Mouse (Mus musculus): ENCODE data around the gene Crim1.
"Not testable (repeated sequence)": the region's sequence is repeated elsewhere in the genome, so short reads cannot be mapped to it uniquely, and the experiment has no call there.

The Crim1 gene

GRCm38 (mm10) chr17:78248943-78249342 lies 48.9 kb downstream of the Crim1 start:
- no peak for DNase-seq (ENCODE audit: extremely low read depth, low read depth, low spot score)

DNA sequence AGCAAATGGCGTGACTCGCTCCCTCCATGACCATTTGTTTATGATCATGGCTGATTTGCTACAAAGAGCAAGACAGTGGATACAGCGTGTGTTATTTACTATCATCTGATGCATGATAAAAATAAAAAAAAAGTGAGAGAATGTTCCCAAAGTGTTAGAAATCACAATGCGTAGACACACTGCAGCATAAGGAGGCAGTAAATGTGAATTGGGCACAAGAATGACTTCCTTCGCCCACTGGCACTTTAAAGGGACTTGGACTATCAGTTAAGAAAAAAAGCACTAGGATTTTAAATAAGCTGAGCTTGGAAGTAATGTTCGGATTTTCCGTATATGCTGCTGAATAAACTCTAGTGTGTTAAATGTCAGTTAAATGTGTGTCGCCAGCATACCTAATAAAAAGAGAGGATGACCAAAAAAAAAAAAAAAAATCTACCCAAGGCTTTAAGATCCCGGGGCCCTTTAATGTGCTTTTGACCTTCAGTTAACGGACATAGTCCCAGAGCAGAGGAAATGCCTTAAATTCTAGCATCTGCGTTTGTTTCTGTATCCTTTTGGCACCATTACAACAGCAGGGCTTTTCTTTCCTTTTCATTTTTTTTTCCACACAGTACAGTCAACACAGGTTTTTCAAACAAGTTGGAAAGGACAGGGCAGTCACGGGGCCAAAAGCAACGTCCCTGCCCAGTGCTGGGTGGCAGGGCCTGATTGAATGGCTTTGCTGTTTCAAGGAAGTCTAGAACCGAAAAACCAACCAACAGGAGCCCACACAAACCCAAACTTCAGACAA lies 50.3 kb downstream of the Crim1 start:
- DNase-seq (ENCODE audit: extremely low read depth, low read depth, low spot score), result no peak

GRCm38 (mm10) chr17:78253587-78253986 lies 53.5 kb downstream of the Crim1 start:
- DNase-seq (ENCODE audit: extremely low read depth, low read depth, low spot score), result not testable (repeated sequence)

DNA sequence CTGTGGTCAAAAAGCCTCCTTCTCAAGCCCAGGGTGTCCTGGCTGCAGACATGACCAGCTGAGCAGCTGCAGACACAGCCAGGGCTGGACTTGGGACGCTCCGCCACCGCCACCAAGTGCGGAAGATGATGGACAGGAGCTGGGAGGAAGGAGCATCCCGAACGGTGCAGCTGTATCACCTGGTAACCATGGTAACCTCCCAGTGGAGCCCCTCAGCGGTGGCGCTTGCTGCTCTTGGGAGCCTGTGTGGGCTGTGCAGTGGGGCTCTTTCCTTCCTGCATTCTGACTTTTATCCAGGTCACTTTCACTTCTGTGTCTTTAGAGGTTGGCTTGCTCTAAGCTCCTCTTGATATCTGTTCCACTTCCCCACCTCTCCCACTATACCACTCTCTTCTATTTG lies 54.2 kb downstream of the Crim1 start:
- no peak for DNase-seq (ENCODE audit: extremely low read depth, low read depth, low spot score)

DNA sequence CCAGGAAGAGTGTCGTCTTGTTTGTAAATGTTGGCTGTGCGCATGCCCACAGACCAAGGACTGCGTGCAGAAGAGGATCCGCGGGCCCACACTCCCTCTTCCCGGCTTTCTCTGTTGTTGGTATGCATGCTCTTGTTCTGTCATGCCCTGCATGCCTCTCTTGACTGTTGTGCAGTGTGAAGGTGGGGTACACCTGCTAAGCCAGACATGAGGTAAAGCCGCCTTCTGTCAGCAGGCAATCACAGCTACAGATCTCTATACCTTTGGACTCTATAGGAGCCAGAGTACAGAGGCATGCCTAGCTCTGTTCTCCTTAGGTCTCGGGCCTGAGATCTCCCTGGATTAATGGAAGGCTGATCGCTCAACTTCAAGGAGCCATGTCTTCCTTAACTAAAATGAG lies 55.7 kb downstream of the Crim1 start:
- no peak for DNase-seq (ENCODE audit: extremely low read depth, low read depth, low spot score)

DNA sequence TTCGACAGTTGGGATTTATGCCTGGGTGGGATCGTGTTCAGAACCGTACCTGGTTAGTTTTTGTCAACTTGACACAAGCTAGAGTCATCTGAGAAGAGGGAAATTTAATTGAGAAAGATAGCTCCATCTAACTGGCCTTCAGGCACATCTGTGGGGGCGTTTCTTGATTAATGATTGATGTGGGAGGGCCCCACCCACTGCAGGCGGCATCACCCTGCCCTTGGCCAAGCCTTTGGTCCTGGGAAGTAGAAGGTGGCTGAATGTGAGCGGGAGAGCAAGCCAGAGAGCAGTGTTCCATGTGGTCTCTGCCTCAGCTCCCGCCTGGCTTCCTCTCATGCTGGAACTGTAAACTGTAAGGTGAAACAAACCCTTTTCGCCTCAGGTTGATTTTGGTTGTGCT lies 56.5 kb downstream of the Crim1 start:
- no peak for DNase-seq (ENCODE audit: extremely low read depth, low read depth, low spot score)

GRCm38 (mm10) chr17:78261684-78262083 lies 61.6 kb downstream of the Crim1 start:
- DNase-seq (ENCODE audit: extremely low read depth, low read depth, low spot score), result no peak

DNA sequence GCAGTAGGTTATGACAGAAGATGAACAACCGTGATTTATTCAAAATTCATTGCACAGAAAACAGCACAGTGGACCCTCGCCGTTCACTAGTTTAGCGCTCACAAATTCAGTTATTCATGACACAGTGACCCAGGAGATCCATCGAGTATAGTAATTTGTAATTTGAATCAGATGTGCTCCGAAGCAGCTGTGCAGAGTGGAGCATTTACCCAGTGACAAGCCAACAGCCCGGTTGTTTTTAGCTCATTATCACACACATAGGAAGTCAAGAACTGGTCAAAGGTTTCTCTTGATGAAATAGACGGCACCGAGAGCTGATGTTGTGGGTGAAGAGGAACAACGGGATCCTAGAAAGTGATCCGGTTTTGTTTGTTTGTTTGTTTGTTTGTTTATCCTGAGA lies 64.1 kb downstream of the Crim1 start:
- no peak for DNase-seq (ENCODE audit: extremely low read depth, low read depth, low spot score)

GRCm38 (mm10) chr17:78265135-78265534 lies 65.1 kb downstream of the Crim1 start:
- no peak for DNase-seq (ENCODE audit: extremely low read depth, low read depth, low spot score)

DNA sequence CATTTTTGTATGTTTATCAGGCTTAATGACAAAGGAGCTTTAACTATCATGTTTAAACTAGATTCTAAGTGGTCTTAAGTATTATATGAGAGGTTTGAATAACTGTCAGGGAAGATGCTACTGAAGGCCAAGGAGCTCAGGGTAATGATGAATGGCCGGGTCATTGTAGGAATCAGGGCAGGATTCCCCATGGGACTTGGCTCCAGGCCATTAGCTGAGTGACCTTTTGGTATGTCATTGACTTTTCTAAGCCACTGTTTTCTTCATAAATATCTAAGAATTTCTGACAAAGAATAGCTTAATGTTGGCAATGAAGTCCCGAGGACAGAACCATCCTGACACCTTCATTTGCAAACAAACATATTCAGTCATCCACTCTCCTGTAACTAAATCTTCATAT lies 66.2 kb downstream of the Crim1 start:
- DNase-seq (ENCODE audit: extremely low read depth, low read depth, low spot score), result no peak

GRCm38 (mm10) chr17:78268591-78268990 lies 68.5 kb downstream of the Crim1 start:
- DNase-seq (ENCODE audit: extremely low read depth, low read depth, low spot score), result no peak

- no peak for DNase-seq (ENCODE audit: extremely low read depth, low read depth, low spot score)
These were observed 69.3 kb downstream of the Crim1 start for GRCm38 (mm10) chr17:78269311-78269710.

DNA sequence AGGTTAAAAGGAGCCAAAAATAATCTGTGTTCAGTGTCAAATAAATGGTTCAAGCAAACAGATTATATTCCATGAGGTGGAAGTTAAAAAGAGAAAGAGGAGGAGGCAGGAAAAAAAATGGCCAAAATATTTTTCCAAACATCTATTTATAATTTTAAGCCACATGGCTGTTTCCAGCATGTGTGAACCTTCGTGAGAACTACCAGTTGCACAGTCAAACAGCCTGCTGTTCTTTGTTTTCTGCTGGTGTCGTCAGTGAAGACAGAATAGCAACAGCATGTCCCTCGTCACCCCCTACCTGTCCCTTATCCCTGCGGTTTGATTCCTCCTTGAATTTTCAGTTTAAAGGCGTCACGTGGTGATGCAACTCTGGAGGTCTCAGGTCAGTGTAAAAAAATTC lies 70.0 kb downstream of the Crim1 start:
- DNase-seq (ENCODE audit: extremely low read depth, low read depth, low spot score), result no peak

- no peak for DNase-seq (ENCODE audit: extremely low read depth, low read depth, low spot score)
These were observed 71.7 kb downstream of the Crim1 start for GRCm38 (mm10) chr17:78271731-78272130.

GRCm38 (mm10) chr17:78272142-78272541 lies 72.1 kb downstream of the Crim1 start:
- DNase-seq (ENCODE audit: extremely low read depth, low read depth, low spot score), result no peak

DNA sequence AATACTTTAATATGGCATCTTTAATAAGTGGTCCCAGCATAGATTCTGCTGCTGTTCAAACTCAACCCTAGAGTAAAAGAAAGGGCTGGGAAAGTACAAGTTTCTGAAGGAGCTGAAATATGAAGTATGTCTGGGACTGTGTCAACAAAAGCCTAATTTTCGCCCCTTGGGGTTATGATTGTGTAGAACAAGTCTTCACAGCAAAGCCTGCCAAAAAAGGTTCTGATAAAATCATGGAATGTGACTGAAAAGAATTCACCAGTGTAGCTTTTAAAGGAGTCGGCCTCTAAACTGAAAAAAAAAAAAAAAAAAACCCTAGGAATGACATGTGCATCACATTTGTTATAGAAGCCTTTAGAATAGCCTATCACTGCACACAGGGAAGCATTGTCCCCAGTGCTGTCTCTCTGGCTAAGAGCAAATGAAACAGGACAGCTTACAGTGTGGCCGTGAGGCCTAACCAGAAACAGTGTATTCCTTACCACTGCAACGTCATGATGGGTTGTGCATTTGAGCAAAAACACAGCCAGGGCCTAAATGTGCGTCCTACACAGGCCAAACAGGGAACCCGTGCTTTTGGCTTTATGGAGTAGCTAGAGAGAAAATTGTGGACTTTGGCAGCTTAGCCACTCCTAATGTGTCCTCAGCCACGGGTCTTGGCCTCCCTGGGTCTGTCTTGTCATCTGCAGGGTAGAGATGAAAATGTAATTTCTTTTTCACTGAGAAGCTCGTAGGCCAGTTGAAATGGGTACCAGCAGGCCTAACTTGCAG lies 72.8 kb downstream of the Crim1 start:
- DNase-seq (ENCODE audit: extremely low read depth, low read depth, low spot score), result no peak

- no peak for DNase-seq (ENCODE audit: extremely low read depth, low read depth, low spot score)
These were observed 73.8 kb downstream of the Crim1 start for GRCm38 (mm10) chr17:78273875-78274274.

DNA sequence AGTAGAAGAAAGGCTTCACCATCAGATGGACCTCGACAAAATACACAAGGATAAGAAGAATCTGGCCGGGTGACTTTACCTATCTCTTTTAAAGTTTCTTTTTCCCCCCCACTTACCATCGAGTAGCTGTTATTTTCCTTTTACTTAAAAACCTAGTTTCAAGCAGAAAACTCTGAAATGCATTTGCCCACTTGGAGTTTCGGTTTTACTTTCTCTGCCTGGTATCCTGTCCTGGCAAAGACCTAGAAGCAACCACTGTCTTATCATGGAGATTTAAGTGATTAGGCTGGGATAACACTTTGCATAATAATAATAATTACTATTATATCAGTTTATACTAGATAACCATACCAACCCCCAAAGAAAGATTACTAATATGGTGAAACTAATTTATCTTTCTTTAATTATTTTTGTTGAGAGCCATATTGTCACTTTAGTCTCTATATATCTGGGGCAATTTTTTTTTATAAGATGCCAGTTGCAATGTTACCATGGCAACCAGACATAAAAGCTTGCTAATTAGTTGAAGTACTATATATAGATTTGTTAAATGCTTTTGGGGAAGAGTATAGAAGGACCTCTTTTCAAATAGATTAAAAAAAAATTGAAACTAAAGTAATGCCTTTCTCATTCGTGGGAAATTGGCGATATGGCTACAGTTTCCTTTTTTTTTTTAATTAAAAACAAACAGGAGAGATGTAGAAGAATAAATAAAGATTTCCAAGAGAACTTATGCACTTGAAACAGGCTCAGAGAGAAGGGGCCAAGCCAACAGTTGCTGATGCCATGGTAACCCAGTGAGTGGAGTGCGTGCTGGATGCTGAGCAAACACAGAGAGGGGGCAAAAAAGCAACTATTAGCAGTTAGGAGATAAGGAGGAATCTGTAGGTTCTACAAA lies 74.8 kb downstream of the Crim1 start:
- no peak for DNase-seq (ENCODE audit: extremely low read depth, low read depth, low spot score)

- DNase-seq (ENCODE audit: extremely low read depth, low read depth, low spot score), result no peak
These were observed 75.4 kb downstream of the Crim1 start for GRCm38 (mm10) chr17:78275507-78275813.

GRCm38 (mm10) chr17:78279191-78279590 lies 79.1 kb downstream of the Crim1 start:
- DNase-seq (ENCODE audit: extremely low read depth, low read depth, low spot score), result no peak

- DNase-seq (ENCODE audit: extremely low read depth, low read depth, low spot score), result no peak
These were observed 81.1 kb downstream of the Crim1 start for GRCm38 (mm10) chr17:78280991-78281712.
